Mouse (Mus musculus) hindbrain, postnatal 0 days (tissue): Measurements from ENCODE around the gene Tjp2. TPM values are rescaled to one million over a fixed set of nuclear protein-coding genes. Genes with fewer than 3 reads are reported as not detected.

Experiments
- ATAC-seq: fragments of 200-750 bp; cut with Nextera tagmentation; 2 replicates; pipeline ENCODE4 v1.8.0; 2017; ENCODE audit warnings: mild to moderate bottlenecking, moderate TSS enrichment, moderate library complexity
- DNase-seq: peaks from one replicate; pipeline ENCODE4 v3.0.0-alpha.2; 2015; ENCODE audit warnings: low spot score
- H3K27ac ChIP-seq: fragments of 300-500 bp; sonication (generic); 2 replicates; pipeline ENCODE4 v1.5.1; 2014; ENCODE audit warnings: mild to moderate bottlenecking
- H3K27me3 ChIP-seq: fragments of 300-500 bp; sonication (generic); 2 replicates; pipeline ENCODE4 v1.6.1; 2014; ENCODE audit warnings: low read length, mixed read lengths; ENCODE audit not compliant: insufficient read depth
- H3K36me3 ChIP-seq: fragments of 300-500 bp; sonication (generic); 2 replicates; pipeline ENCODE4 v1.6.1; 2014; ENCODE audit warnings: low read length, mixed read lengths; ENCODE audit not compliant: insufficient read depth
- H3K4me1 ChIP-seq: fragments of 300-500 bp; sonication (generic); 2 replicates; pipeline ENCODE4 v1.6.1; 2014; ENCODE audit warnings: antibody characterized with exemption, low read length, mixed read lengths; ENCODE audit not compliant: insufficient read depth
- H3K4me2 ChIP-seq: fragments of 300-500 bp; sonication (generic); 2 replicates; pipeline ENCODE4 v1.6.1; 2014; ENCODE audit warnings: low read depth, mild to moderate bottlenecking, low read length, moderate library complexity, mixed read lengths
- H3K4me3 ChIP-seq: fragments of 300-500 bp; sonication (generic); 2 replicates; pipeline ENCODE4 v1.5.1; 2014; ENCODE audit warnings: low read length
- H3K9ac ChIP-seq: fragments of 300-500 bp; sonication (generic); replicated peaks from 2 replicates; pipeline ENCODE4 v1.6.1; 2014; ENCODE audit warnings: mild to moderate bottlenecking, low read length, moderate library complexity, mixed read lengths
- H3K9me3 ChIP-seq: fragments of 300-500 bp; sonication (generic); 2 replicates; pipeline ENCODE4 v1.6.1; 2016; ENCODE audit warnings: low read length, mixed read lengths
- CTCF ChIP-seq: IDR thresholded peaks from 2 replicates; pipeline ENCODE4 v1.5.1; 2016; ENCODE audit warnings: antibody characterized with exemption, control low read depth, low read depth
- WGBS: fragments of 180-500 bp; shearing (Covaris S2); extraction: QIAGEN DNeasy Blood & Tissue Kit; methylation state at CpG from one replicate; pipeline ENCODE4 v1.1.7; 2014; 5-methylcytosine and 5-hydroxymethylcytosine counted together
- polyA plus RNA-seq: library from polyadenylated mRNA; unstranded; fragments of >200 nt; fragmentation: Nextera tagmentation; extraction: Ambion mirVana; gene quantifications from 2 replicates; pipeline ENCODE4 v1.2.1, GENCODE M21; 2015
- total RNA-seq: library from RNA; depleted of rRNA; stranded (reverse); fragments of >200 nt; gene quantifications from 2 replicates; pipeline ENCODE4 v1.2.3, GENCODE M21; 2014

Tjp2 gene
- total and polyA plus RNA-seq, 2 experiments from 2014 or later: 13.9 to 15.8 TPM

DNA sequence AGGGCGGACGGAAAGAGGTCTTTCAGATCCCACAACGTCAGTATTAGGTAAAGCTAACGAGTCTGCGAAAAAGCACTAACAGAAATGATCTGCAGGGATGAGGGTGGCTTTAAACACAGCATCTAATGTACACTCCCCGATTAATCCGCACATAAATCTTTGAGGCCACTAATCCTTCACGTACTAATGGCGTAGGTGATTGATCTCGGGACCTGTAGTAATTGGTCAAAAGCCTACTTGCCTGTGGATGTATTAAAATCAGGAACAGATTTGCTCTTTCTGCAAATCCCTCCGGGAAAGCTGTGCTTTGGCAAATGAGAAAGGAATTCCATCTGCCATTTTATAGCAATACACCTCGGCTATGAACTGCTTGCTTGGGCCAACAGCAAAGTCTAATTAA, 24.3 kb downstream of the Tjp2 start:
- H3K36me3 ChIP-seq: no peaks in the 10 kb centered on the region
- H3K27me3 ChIP-seq: no peaks in the 10 kb centered on the region
- TF ChIP-seq CTCF: no peak
- WGBS: 73% methylated on average over 12 of the region's 12 CpGs
- no peak for ATAC-seq
- no peaks in the 10 kb centered on the region for H3K9me3 ChIP-seq
- no peaks in the 10 kb centered on the region for H3K4me1 ChIP-seq
- no peak overlapping the region for H3K9ac ChIP-seq
- no peak overlapping the region for H3K27ac ChIP-seq
- peak; percentile 25 for DNase-seq
- no peak overlapping the region for H3K4me2 ChIP-seq
- no peak overlapping the region for H3K4me3 ChIP-seq

DNA sequence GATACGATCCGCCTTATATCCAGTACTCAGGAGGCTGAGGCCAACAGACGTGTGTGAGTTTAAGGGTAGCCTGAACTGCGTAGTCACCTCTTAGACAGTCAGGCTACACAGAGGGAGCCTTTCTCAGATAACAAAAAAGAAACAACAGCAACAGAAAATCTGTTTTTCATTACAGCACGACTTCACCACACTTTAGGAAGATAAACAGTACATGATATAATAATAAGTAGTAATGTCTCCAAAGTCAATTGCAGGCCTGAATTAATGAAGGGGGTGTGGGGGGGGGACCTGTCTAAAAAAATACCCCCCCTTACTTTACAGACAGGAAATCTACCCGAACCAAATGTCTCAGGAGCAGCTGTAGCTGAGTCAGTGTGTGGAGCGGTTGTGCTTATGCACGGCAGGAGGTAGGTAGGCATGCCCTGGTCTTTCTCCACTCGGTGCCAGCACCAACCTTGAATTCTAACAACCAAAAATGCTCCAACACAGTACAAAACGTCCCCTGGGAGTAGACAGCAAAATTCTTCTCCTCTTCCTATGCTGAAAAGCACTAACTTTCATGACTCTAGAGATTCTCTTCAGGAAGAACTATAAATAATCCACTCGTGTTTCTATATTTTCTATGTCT, 26.0 kb downstream of the Tjp2 start:
- Histone ChIP-seq H3K4me1 (no peaks in the 10 kb centered on the region), H3K4me2 (no peak overlapping the region), H3K9me3 (no peaks in the 10 kb centered on the region), H3K27me3 (no peaks in the 10 kb centered on the region), H3K27ac (no peak overlapping the region), H3K9ac (no peak overlapping the region), H3K4me3 (no peak overlapping the region), H3K36me3 (no peaks in the 10 kb centered on the region)
- 69% methylated on average over 11 of the region's 11 CpGs for WGBS
- no peak for TF ChIP-seq CTCF
- no peak for ATAC-seq
- no peak for DNase-seq

DNA sequence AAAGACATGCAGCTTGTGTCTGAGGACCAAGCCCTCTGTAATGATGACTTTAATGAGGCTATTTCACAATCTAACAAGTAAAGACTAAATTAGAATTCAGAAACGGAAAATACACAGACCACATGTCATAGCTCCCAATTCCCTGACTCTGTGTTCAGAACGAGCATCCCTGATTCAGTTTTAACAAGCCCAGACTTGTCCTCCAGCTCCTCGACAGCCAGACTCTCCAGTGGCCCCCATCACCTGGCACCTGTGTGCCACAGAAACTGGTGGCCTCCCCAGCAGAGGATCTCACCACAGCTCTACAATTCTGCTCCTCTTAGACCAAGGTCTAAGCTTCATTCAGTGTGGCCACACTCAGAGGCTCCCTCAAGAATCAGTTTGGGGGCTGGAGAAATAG, 27.5 kb downstream of the Tjp2 start:
- H3K4me2 ChIP-seq: no peak overlapping the region
- H3K4me1 ChIP-seq: no peaks in the 10 kb centered on the region
- WGBS: 66% methylated on average over 3 of the region's 3 CpGs
- H3K4me3 ChIP-seq: no peak overlapping the region
- no peaks in the 10 kb centered on the region for H3K9me3 ChIP-seq
- DNase-seq: no peak
- H3K27ac ChIP-seq: no peak overlapping the region
- ATAC-seq: no peak
- no peaks in the 10 kb centered on the region for H3K27me3 ChIP-seq
- no peak overlapping the region for H3K9ac ChIP-seq
- TF ChIP-seq CTCF: no peak
- no peaks in the 10 kb centered on the region for H3K36me3 ChIP-seq

DNA sequence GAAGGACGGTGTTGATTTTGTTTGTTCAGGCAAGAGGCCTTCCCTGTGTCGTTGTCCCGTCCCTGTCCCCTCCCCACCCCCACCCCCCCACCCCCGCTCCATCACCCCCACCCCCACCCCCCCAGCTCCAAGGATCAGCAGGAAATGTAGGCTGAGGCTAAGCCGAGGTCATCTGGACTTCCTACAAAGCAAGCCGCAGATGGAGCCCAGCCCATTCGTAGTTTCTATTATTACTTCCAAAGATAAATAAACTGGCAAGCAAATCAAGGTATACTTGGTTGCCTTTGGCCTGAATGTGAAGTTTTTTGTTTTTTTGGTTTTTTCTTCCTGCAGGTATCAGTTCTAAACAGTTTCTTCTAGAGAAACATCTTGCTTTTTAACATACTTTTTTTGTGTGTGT, 29.6 kb downstream of the Tjp2 start:
- Histone ChIP-seq H3K9ac (no peak overlapping the region), H3K27ac (no peak overlapping the region), H3K4me2 (no peak overlapping the region), H3K36me3 (no peaks in the 10 kb centered on the region), H3K9me3 (no peaks in the 10 kb centered on the region), H3K4me1 (no peaks in the 10 kb centered on the region), H3K27me3 (no peaks in the 10 kb centered on the region), H3K4me3 (no peak overlapping the region)
- TF ChIP-seq CTCF: no peak
- no peak for ATAC-seq
- WGBS: 77% methylated on average over 7 of the region's 7 CpGs
- no peak for DNase-seq

DNA sequence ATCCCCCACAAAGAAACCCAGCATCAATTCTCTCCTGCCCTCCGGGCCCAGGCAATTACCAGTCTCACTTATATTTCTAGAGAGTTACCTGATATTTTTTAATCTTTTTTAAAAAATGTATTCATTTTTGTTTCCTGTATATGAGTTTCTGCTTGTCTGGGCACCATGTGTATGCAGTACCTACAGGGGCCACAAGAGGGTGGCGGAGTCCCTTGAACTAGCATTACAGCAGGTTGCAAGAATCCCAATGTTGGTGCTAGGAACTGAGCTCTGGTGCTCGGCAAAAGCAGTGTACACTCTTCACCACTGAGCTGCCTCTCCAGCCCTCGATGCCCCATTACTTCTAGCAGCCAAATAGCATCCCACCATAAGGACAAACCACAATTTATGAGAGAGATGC, 30.6 kb downstream of the Tjp2 start:
- WGBS: 98% methylated on average over 4 of the region's 4 CpGs
- H3K4me3 ChIP-seq: no peak overlapping the region
- H3K4me1 ChIP-seq: no peaks in the 10 kb centered on the region
- no peaks in the 10 kb centered on the region for H3K36me3 ChIP-seq
- H3K4me2 ChIP-seq: no peak overlapping the region
- H3K9ac ChIP-seq: no peak overlapping the region
- no peak for ATAC-seq
- H3K9me3 ChIP-seq: no peaks in the 10 kb centered on the region
- H3K27me3 ChIP-seq: no peaks in the 10 kb centered on the region
- peak; percentile 34 for TF ChIP-seq CTCF
- no peak for DNase-seq
- H3K27ac ChIP-seq: no peak overlapping the region

DNA sequence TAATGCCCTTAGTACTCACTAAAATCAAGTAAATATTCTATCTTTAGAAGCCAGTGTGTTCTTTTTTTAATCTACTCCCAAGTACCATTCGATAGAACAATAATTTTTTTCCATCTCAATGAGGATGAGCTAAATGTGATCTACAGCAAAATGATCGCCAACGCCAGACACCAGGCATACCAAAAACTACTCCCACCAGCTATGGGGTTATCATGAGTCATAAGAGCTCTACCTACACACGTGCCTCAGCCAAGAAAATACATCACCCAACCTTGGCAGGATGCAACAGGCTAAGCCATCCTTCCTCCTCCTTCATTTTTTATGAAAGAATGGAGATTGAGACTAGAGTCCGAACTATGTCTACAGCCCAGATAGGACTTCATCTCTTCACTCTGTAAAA, 31.9 kb downstream of the Tjp2 start:
- DNase-seq: no peak
- Histone ChIP-seq H3K4me2 (no peak overlapping the region), H3K27me3 (no peaks in the 10 kb centered on the region), H3K9me3 (no peaks in the 10 kb centered on the region), H3K36me3 (no peaks in the 10 kb centered on the region), H3K9ac (no peak overlapping the region), H3K27ac (no peak overlapping the region), H3K4me1 (no peaks in the 10 kb centered on the region), H3K4me3 (no peak overlapping the region)
- 95% methylated on average over 5 of the region's 5 CpGs for WGBS
- no peak for TF ChIP-seq CTCF
- ATAC-seq: no peak

DNA sequence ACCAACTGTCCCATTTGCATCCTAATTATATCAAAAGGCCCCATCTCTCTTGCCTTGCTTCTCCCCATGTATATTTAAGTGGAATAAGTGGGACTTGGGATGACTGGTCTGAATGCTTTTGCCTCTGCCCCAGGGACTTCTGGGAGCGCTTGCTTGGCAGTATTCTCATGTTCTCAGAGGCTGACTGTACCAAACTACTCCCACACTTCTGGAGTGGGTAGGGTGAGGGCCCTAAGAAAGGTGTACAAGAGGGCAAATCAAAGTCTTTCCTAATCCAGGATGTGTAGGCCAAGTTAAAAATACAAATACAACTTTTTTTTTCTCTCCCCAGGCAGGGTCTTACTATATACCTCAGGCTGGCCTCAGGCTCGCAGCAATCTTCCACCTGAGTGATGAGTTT, 37.0 kb downstream of the Tjp2 start:
- ATAC-seq (no peak), DNase-seq (no peak)
- no peak for TF ChIP-seq CTCF
- H3K9ac ChIP-seq: no peak overlapping the region
- H3K4me2 ChIP-seq: no peak overlapping the region
- 88% methylated on average over 2 of the region's 2 CpGs for WGBS
- H3K27me3 ChIP-seq: no peaks in the 10 kb centered on the region
- no peaks in the 10 kb centered on the region for H3K9me3 ChIP-seq
- H3K36me3 ChIP-seq: no peaks in the 10 kb centered on the region
- no peak overlapping the region for H3K27ac ChIP-seq
- H3K4me1 ChIP-seq: no peaks in the 10 kb centered on the region
- no peak overlapping the region for H3K4me3 ChIP-seq
